Mouse (Mus musculus) liver, embryonic 13.5 days (tissue): ENCODE measurements around the gene Fkbp15. TPM values are rescaled to one million over a fixed set of nuclear protein-coding genes. Genes with fewer than 3 reads are reported as not detected.

Experiments
- ATAC-seq: fragments of 200-750 bp; cut with Nextera tagmentation; 2 replicates; pipeline ENCODE4 v1.8.0; 2017; ENCODE audit warnings: low read depth, mild to moderate bottlenecking, moderate number of reproducible peaks, moderate library complexity
- DNase-seq: peaks from one replicate; pipeline ENCODE4 v3.0.0; 2022
- H3K27ac ChIP-seq: fragments of 300-500 bp; sonication (generic); 2 replicates; pipeline ENCODE4 v1.5.1; 2015; ENCODE audit warnings: moderate library complexity, mild to moderate bottlenecking, inconsistent platforms
- H3K27me3 ChIP-seq: fragments of 300-500 bp; sonication (generic); 2 replicates; pipeline ENCODE4 v1.6.1; 2015; ENCODE audit warnings: mild to moderate bottlenecking, inconsistent platforms
- H3K36me3 ChIP-seq: fragments of 300-500 bp; sonication (generic); 2 replicates; pipeline ENCODE4 v1.6.1; 2015; ENCODE audit warnings: mild to moderate bottlenecking, inconsistent platforms
- H3K4me1 ChIP-seq: fragments of 300-500 bp; sonication (generic); replicated peaks from 2 replicates; pipeline ENCODE4 v1.6.1; 2015; ENCODE audit warnings: inconsistent platforms
- H3K4me2 ChIP-seq: fragments of 300-500 bp; sonication (generic); 2 replicates; pipeline ENCODE4 v1.6.1; 2015; ENCODE audit warnings: inconsistent platforms, mild to moderate bottlenecking, moderate library complexity
- H3K4me3 ChIP-seq: fragments of 300-500 bp; sonication (generic); replicated peaks from 2 replicates; pipeline ENCODE4 v1.5.1; 2015; ENCODE audit warnings: mild to moderate bottlenecking, inconsistent platforms
- H3K9ac ChIP-seq: fragments of 300-500 bp; sonication (generic); 2 replicates; pipeline ENCODE4 v1.6.1; 2015; ENCODE audit warnings: mild to moderate bottlenecking, inconsistent platforms
- H3K9me3 ChIP-seq: fragments of 300-500 bp; sonication (generic); replicated peaks from 2 replicates; pipeline ENCODE4 v1.6.1; 2016; ENCODE audit warnings: inconsistent platforms
- WGBS: fragments of 180-500 bp; shearing (Covaris S2); methylation state at CpG from one replicate; pipeline ENCODE4 v1.1.7; 2015; ENCODE audit not compliant: insufficient replicate concordance; 5-methylcytosine and 5-hydroxymethylcytosine counted together
- polyA plus RNA-seq: library from polyadenylated mRNA; unstranded; fragments of >200 nt; fragmentation: Nextera tagmentation; extraction: Ambion mirVana; gene quantifications from 2 replicates; pipeline ENCODE4 v1.2.1, GENCODE M21; 2015

Fkbp15 gene
- 15.5 and 15.7 TPM in 2 replicates for polyA plus RNA-seq

DNA sequence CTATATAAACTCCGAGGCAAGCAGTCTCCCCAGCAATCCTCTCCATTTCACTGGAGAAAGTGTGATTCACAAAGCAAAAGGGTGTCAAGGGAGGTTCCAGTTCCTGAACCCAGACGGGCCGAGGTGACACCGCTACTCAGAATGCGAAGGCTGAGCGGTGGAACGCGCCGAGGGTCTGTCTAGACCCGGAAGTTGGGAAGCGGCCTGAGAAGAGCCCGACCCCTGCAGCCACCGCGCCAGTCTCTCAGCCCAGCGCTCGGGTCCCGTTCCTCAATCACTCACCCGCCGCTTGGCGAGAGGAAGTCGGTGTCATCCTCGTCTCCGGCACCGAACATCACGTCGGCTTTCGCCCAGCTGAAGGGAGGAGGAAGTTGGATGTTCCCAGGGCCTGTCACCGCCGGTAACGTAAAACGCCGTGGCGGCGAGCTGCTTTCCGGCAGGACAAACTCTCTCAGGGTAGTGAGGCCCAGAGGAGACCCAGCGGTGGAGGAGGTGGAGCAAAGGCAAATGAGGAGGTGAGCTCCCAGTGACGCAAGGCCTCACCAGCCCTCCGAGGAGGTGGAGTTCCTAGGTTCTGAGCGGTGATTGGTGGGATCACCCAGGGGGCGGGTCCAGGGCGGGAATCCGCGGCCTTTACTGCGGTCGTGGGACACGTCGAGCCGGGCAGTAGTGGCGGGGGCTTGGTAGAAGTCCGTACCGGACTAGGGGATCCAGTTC is at the start of gene Fkbp15, which contains the start of gene Slc31a1:
Gene Fkbp15 (minus strand): TSS at position 461 of the 717 bp plus-strand sequence.
Gene Slc31a1 (plus strand): TSS at position 640 of the 717 bp plus-strand sequence.
- H3K9me3 ChIP-seq: no peaks in the 10 kb centered on the region
- H3K4me2 ChIP-seq: peak within 1 kb of the TSS; percentile 95
- H3K4me1 ChIP-seq: peaks cover 49% of the 10 kb centered on the region
- H3K27ac ChIP-seq: peak within 1 kb of the TSS; percentile 85
- under 1% methylated on average over 51 of the region's 51 CpGs for WGBS
- DNase-seq: peak; percentile 97
- H3K4me3 ChIP-seq: peak within 1 kb of the TSS; percentile 89
- peak; percentile 99 for ATAC-seq
- no peaks in the 10 kb centered on the region for H3K27me3 ChIP-seq
- H3K9ac ChIP-seq: peak within 1 kb of the TSS; percentile 89
- H3K36me3 ChIP-seq: peaks cover 7% of the 10 kb centered on the region; the same call in 1 of the 2 replicates

DNA sequence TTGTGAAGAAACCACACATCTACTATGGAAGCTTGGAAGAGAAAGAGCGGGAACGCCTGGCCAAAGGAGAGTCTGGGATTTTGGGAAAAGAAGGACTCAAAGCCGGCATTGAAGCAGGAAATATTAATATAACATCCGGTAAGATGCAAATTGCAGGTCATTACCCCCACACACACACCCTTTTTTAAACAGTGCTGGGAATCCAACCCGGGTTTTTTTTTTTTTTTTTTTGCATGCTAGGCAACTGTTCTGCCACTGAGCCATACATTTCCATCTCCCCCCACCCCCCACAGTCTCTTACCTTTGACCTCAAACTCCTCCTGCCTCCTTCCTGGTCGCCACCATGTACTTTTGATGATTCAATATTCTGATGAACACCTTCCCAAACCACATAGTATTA is 49.3 kb upstream of the Fkbp15 start:
- DNase-seq (no peak), ATAC-seq (no peak)
- H3K4me1 ChIP-seq: peaks cover 39% of the 10 kb centered on the region
- H3K4me2 ChIP-seq: peak overlapping the region; percentile 90
- H3K9me3 ChIP-seq: no peaks in the 10 kb centered on the region
- H3K9ac ChIP-seq: peak overlapping the region; percentile 92
- 17% methylated on average over 6 of the region's 6 CpGs for WGBS
- no peaks in the 10 kb centered on the region for H3K27me3 ChIP-seq
- peak overlapping the region; percentile 90; the same call in 1 of the 2 replicates for H3K27ac ChIP-seq
- peaks cover 45% of the 10 kb centered on the region for H3K36me3 ChIP-seq
- H3K4me3 ChIP-seq: peak overlapping the region; percentile 88

DNA sequence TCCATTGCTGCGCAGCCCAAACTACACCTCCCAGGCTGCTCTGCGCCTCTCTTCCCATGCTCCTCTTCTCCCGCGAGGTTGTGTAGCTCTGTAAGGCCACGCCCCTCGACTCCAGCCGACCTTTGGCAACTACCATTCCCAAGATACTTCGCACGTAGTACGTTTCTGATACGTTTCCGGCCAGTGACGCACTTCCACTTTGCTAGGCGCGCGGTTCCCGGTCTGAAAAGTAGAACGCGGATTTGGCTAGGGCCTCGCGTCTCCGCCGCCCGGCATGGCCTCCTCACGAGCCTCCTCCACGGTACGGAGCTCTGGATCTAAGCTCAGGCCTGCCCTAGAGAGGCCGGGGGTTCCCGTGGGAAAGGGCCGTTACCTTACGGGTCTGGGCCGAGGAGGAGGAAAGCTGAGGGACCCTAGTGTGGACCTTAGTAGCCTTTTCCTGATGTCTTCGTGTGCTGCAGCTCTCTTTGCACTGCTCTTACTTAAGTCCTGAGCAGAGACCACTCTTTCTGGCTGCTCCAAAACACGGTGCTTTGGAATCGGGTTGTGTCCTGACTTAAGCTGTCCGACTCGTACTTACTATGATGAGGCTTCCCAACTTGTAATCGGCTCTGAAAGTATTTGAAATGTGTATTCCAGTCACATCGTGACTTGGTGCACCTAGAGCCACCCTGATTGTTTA is 48.4 kb upstream of the Fkbp15 start, which contains the start of the genes Cdc26 and Prpf4:
Gene Cdc26 (minus strand): TSS at position 42 of the 682 bp plus-strand sequence.
Gene Prpf4 (plus strand): TSS at position 197 of the 682 bp plus-strand sequence.
- Histone ChIP-seq H3K4me2 (peak within 1 kb of the TSS; percentile 90), H3K9me3 (no peaks in the 10 kb centered on the region), H3K36me3 (peaks cover 45% of the 10 kb centered on the region), H3K27ac (peak within 1 kb of the TSS; percentile 90), H3K4me3 (peak within 1 kb of the TSS; percentile 88), H3K4me1 (peaks cover 39% of the 10 kb centered on the region), H3K9ac (peak within 1 kb of the TSS; percentile 92), H3K27me3 (no peaks in the 10 kb centered on the region)
- ATAC-seq (peak; percentile 99), DNase-seq (peak; percentile 98)
- under 1% methylated on average over 39 of the region's 39 CpGs for WGBS

- peak; percentile 57 for DNase-seq
- H3K4me3 ChIP-seq: peak overlapping the region; percentile 88
- H3K27me3 ChIP-seq: no peaks in the 10 kb centered on the region
- H3K27ac ChIP-seq: peak overlapping the region; percentile 88
- WGBS: under 1% methylated on average over 35 of the region's 35 CpGs
- peak overlapping the region; percentile 66 for H3K4me2 ChIP-seq
- ATAC-seq: peak; percentile 47
- H3K9ac ChIP-seq: peak overlapping the region; percentile 76
- no peaks in the 10 kb centered on the region for H3K9me3 ChIP-seq
- H3K36me3 ChIP-seq: peaks cover 45% of the 10 kb centered on the region
- peaks cover 39% of the 10 kb centered on the region for H3K4me1 ChIP-seq
These were observed 47.6 kb upstream of the Fkbp15 start for GRCm38 (mm10) chr4:62407730-62408582.

DNA sequence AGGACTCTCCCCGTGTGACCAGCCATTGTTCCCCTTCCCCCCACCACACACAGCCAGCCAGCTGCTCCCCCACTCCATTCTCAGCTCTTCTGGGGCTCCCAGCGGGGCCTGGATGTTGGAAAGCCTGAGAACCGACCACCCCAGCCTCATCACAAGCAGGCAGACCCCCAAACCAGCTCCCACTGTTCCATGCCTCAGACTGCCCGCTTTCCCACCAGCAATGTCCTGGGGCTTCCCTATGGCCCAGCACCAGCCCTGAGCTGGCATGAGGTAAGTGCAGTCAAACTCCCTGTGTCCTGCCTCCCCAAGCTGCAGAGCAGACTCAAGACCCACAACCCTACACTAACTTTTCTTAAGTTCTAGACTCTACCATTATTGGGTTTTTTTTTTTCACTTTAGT is 45.8 kb upstream of the Fkbp15 start:
- Histone ChIP-seq H3K27me3 (no peaks in the 10 kb centered on the region), H3K27ac (no peak overlapping the region), H3K36me3 (peaks cover 45% of the 10 kb centered on the region), H3K4me1 (peaks cover 33% of the 10 kb centered on the region), H3K4me2 (0 out of 2 replicates have a peak overlapping the region, but pooled peaks have one; percentile 6), H3K4me3 (no peak overlapping the region), H3K9me3 (no peaks in the 10 kb centered on the region), H3K9ac (no peak overlapping the region)
- ATAC-seq (no peak), DNase-seq (no peak)
- WGBS: 86% methylated on average over 4 of the region's 4 CpGs

GRCm38 (mm10) chr4:62398956-62399355 is 38.6 kb upstream of the Fkbp15 start:
- Histone ChIP-seq H3K4me3 (no peak overlapping the region), H3K27ac (no peak overlapping the region), H3K27me3 (no peaks in the 10 kb centered on the region), H3K9me3 (no peaks in the 10 kb centered on the region), H3K9ac (no peak overlapping the region), H3K4me1 (peaks cover 11% of the 10 kb centered on the region), H3K4me2 (no peak overlapping the region), H3K36me3 (peaks cover 90% of the 10 kb centered on the region)
- 79% methylated on average over 3 of the region's 3 CpGs for WGBS
- no peak for ATAC-seq
- no peak for DNase-seq

DNA sequence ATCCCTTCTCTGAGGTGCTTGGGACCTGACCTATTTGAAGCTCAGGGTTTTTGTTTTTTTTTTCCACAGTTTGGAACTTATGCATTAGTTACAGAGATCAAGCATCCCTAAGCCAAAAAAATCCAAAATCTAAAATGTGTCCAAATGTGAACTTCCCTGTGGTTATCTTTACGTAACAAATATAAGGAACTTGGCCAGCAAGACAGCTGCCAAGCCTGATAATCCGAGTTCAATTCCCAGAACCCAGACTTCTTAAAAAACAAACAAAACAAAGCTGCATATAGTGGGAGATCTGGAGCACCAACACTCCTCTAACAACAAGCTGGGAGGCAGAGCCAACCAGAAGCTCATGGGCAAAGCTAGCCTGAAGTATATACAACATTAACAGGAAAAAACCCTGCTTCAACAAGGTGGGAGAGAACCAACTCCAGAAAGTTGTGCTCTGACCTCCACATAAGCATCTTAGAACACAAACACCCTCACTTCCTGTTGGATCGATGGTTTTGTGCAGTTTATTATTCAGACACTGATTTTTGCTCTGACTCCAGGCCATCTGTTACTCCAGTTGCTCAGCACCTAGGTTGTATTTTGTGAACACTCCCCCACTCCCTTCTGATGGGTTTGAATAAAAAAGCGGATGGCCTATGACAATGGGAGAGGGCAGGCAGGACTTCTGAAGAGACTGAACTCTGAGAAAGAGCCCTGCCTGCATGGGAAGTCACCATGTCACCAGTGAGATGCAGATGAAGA is 37.4 kb upstream of the Fkbp15 start:
- peaks cover 11% of the 10 kb centered on the region for H3K4me1 ChIP-seq
- no peaks in the 10 kb centered on the region for H3K9me3 ChIP-seq
- H3K27me3 ChIP-seq: no peaks in the 10 kb centered on the region
- H3K4me3 ChIP-seq: no peak overlapping the region
- WGBS: 74% methylated on average over 4 of the region's 4 CpGs
- no peak overlapping the region for H3K9ac ChIP-seq
- no peak for ATAC-seq
- no peak overlapping the region for H3K27ac ChIP-seq
- H3K36me3 ChIP-seq: peaks cover 86% of the 10 kb centered on the region
- DNase-seq: no peak
- H3K4me2 ChIP-seq: no peak overlapping the region

- Histone ChIP-seq H3K9me3 (no peaks in the 10 kb centered on the region), H3K4me2 (no peak overlapping the region), H3K27me3 (no peaks in the 10 kb centered on the region), H3K4me1 (peaks cover 11% of the 10 kb centered on the region), H3K27ac (no peak overlapping the region), H3K9ac (no peak overlapping the region), H3K36me3 (peaks cover 82% of the 10 kb centered on the region), H3K4me3 (no peak overlapping the region)
- DNase-seq (no peak), ATAC-seq (no peak)
- WGBS: 74% methylated on average over 1 of the region's 1 CpGs
These were observed 35.5 kb upstream of the Fkbp15 start for GRCm38 (mm10) chr4:62395806-62396205.

DNA sequence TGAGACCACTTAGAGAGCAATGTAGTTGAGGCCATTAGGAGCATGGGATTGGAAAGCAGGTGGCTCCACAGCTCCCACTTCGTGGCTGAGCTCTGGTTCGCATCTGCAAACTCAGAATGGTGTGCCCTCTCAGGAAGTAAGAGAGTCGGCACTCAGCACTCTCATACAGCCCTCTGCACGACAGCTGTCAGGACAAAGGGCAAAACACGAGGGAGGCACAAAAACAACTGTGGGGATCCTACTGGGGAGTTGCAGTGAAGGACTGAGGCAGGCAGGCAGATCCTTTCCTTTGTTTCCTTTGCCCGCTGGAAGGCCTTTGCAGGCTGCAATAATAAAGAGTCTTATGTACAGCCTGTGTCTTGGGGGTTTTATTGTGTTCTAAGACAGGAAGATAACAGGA is 33.1 kb upstream of the Fkbp15 start:
- peaks cover 25% of the 10 kb centered on the region for H3K4me1 ChIP-seq
- no peaks in the 10 kb centered on the region for H3K27me3 ChIP-seq
- H3K4me2 ChIP-seq: no peak overlapping the region
- H3K9ac ChIP-seq: no peak overlapping the region
- no peaks in the 10 kb centered on the region for H3K9me3 ChIP-seq
- DNase-seq: no peak
- no peak overlapping the region for H3K4me3 ChIP-seq
- 0 out of 2 replicates have a peak overlapping the region, but pooled peaks have one; percentile 1 for H3K27ac ChIP-seq
- 70% methylated on average over 6 of the region's 6 CpGs for WGBS
- ATAC-seq: no peak
- H3K36me3 ChIP-seq: peaks cover 73% of the 10 kb centered on the region

DNA sequence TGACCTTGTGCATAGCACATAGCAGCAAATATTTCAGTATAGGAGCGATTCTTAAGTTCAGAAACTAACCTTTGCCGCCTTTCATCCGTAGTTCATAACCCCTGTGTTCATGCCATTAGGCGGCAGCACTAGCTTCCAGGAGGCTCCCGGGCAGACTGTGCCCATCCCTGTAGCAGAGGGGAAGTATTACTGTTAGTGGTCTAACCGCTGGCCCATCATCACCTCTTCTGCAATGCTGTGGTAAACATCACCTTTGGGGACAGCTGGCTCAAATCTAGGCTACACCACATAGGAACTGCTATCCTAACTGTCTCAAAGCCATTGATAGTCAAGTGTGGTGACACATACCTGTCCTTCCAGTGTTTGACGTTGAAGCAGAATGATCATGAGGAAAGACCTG is 31.5 kb upstream of the Fkbp15 start:
- Histone ChIP-seq H3K36me3 (peaks cover 70% of the 10 kb centered on the region), H3K9me3 (no peaks in the 10 kb centered on the region), H3K4me2 (no peak overlapping the region), H3K27ac (no peak overlapping the region), H3K27me3 (no peaks in the 10 kb centered on the region), H3K4me1 (peaks cover 15% of the 10 kb centered on the region), H3K9ac (no peak overlapping the region), H3K4me3 (no peak overlapping the region)
- 73% methylated on average over 7 of the region's 7 CpGs for WGBS
- 0 out of 2 replicates have a peak, but pooled peaks have one; percentile 16 for ATAC-seq
- no peak for DNase-seq
